Mouse (Mus musculus): Measurements from ENCODE around the gene Dag1. TPM values are rescaled to one million over a fixed set of nuclear protein-coding genes. Genes with fewer than 3 reads are reported as not detected.

The Dag1 gene
- total RNA-seq, 2 experiments from 2014 or later: 132 to 136 TPM

GRCm38 (mm10) chr9:108188511-108188910, 75.2 kb downstream of the Dag1 start:
- no peak for DNase-seq (ENCODE audit: low spot score in 2 of 2)

GRCm38 (mm10) chr9:108187616-108188015, 76.1 kb downstream of the Dag1 start:
- no peak for DNase-seq (ENCODE audit: low spot score in 2 of 2)

GRCm38 (mm10) chr9:108185786-108186185, 78.0 kb downstream of the Dag1 start:
- DNase-seq (ENCODE audit: low spot score in 2 of 2): no peak

- no peak for DNase-seq (ENCODE audit: low spot score in 2 of 2)
These were observed 80.2 kb downstream of the Dag1 start for GRCm38 (mm10) chr9:108183531-108183994.

GRCm38 (mm10) chr9:108182806-108183506, 80.8 kb downstream of the Dag1 start:
- no peak for DNase-seq (ENCODE audit: low spot score in 2 of 2)

- DNase-seq (ENCODE audit: low spot score in 2 of 2): no peak
These were observed 85.4 kb downstream of the Dag1 start for GRCm38 (mm10) chr9:108178391-108178790.

GRCm38 (mm10) chr9:108175116-108175838, 88.5 kb downstream of the Dag1 start:
- no peak for DNase-seq (ENCODE audit: low spot score in 2 of 2)

- no peak for DNase-seq (ENCODE audit: low spot score in 2 of 2)
These were observed 90.9 kb downstream of the Dag1 start for GRCm38 (mm10) chr9:108172777-108173350.

GRCm38 (mm10) chr9:108169751-108170150, 94.0 kb downstream of the Dag1 start:
- no peak for DNase-seq (ENCODE audit: low spot score in 2 of 2)

- no peak for DNase-seq (ENCODE audit: low spot score in 2 of 2)
These were observed 98.6 kb downstream of the Dag1 start for GRCm38 (mm10) chr9:108165143-108165542.

GRCm38 (mm10) chr9:108163646-108164284, 100.0 kb downstream of the Dag1 start:
- DNase-seq (ENCODE audit: low spot score in 2 of 2): no peak

- DNase-seq (ENCODE audit: low spot score in 2 of 2): no peak
These were observed 105.9 kb downstream of the Dag1 start for GRCm38 (mm10) chr9:108157891-108158290.

- no peak for DNase-seq (ENCODE audit: low spot score in 2 of 2)
These were observed 106.3 kb downstream of the Dag1 start for GRCm38 (mm10) chr9:108157451-108157850.

- DNase-seq (ENCODE audit: low spot score in 2 of 2): no peak
These were observed 107.0 kb downstream of the Dag1 start for GRCm38 (mm10) chr9:108156786-108157185.

GRCm38 (mm10) chr9:108154814-108155213, 108.9 kb downstream of the Dag1 start:
- no peak for DNase-seq (ENCODE audit: low spot score in 2 of 2)

Other genes with a start within 250 kb of the Dag1 start
- 10 to 100 TPM; 16.0 to 18.3 TPM for gene Gmppb, start 214.7 kb downstream of the Dag1 start, total RNA-seq (2021)
- 1 to 10 TPM; 2.0 to 2.1 TPM for gene Amigo3, start 210.8 kb downstream of the Dag1 start, total RNA-seq (2021)
- not detected for gene Mst1, start 183.5 kb downstream of the Dag1 start, total RNA-seq (2021)
- gene Rnf123, start 180.6 kb downstream of the Dag1 start, total RNA-seq (2021): 10 to 100 TPM; 82.4 to 90.0 TPM
- gene Apeh, start 169.4 kb downstream of the Dag1 start, total RNA-seq (2021): 10 to 100 TPM; 41.0 to 46.7 TPM
- gene Bsn, start 73.6 kb downstream of the Dag1 start, total RNA-seq (2021): 100 to 1,000 TPM; 129 to 137 TPM
- gene Nicn1, start 26.5 kb upstream of the Dag1 start, total RNA-seq (2021): 10 to 100 TPM; 86.6 to 92.6 TPM
- 10 to 100 TPM; 24.6 to 26.5 TPM for gene Amt, start 32.9 kb upstream of the Dag1 start, total RNA-seq (2021)
- 100 to 1,000 TPM; 212 to 222 TPM for gene Rhoa, start 42.2 kb upstream of the Dag1 start, total RNA-seq (2021)
- gene Tcta, start 42.2 kb upstream of the Dag1 start, total RNA-seq (2021): 10 to 100 TPM; 44.8 to 46.9 TPM
- gene Gpx1, start 74.9 kb upstream of the Dag1 start, total RNA-seq (2021): 10 to 100 TPM; 63.6 to 67.8 TPM
- 100 to 1,000 TPM; 121 to 132 TPM for gene Usp4, start 83.9 kb upstream of the Dag1 start, total RNA-seq (2021)
- 1 to 10 TPM; 1.9 to 2.5 TPM for gene 1700102P08Rik, start 128.8 kb upstream of the Dag1 start, total RNA-seq (2021)
- gene Ccdc36, start 164.5 kb upstream of the Dag1 start, total RNA-seq (2021): under 1 TPM; 0.11 to 0.23 TPM
- gene BC048562, start 172.5 kb upstream of the Dag1 start, total RNA-seq (2021): not detected
- gene Ccdc71, start 196.6 kb upstream of the Dag1 start, total RNA-seq (2021): 10 to 100 TPM; 33.6 to 34.1 TPM
- gene Klhdc8b, start 197.6 kb upstream of the Dag1 start, total RNA-seq (2021): 10 to 100 TPM; 20.7 to 22.7 TPM
- gene Lamb2, start 215.8 kb upstream of the Dag1 start, total RNA-seq (2021): 10 to 100 TPM; 36.9 to 39.4 TPM
- 100 to 1,000 TPM; 119 to 125 TPM for gene Usp19, start 226.6 kb upstream of the Dag1 start, total RNA-seq (2021)
- gene Qars, start 243.7 kb upstream of the Dag1 start, total RNA-seq (2021): 10 to 100 TPM; 95.3 to 97.3 TPM

All from layer of hippocampus, postnatal 10 days (tissue).